Mouse (Mus musculus): ENCODE results near the gene Psmd9.
A peak's percentile ranks its signal among the peaks of the same experiment; 100 is the strongest.

GRCm38 (mm10) chr5:123155425-123155824, 13.8 kb upstream of the Psmd9 start:
- TF ChIP-seq CTCF (IDR thresholded peaks at IDR 0.05; ENCODE audit: low read depth) (peak; percentile 85), EP300 (optimal IDR thresholded peaks at IDR 0.05) (no peak)
